Mouse (Mus musculus) midbrain, embryonic 11.5 days (tissue): ENCODE measurements around the gene Dscaml1. TPM values are rescaled to one million over a fixed set of nuclear protein-coding genes. Genes with fewer than 3 reads are reported as not detected.

Source experiments
- ATAC-seq: fragments of 200-750 bp; cut with Nextera tagmentation; 2 replicates; pipeline ENCODE4 v1.8.0; 2017; ENCODE audit warnings: moderate TSS enrichment, moderate library complexity; ENCODE audit not compliant: low FRiP score
- DNase-seq: peaks from one replicate; pipeline ENCODE4 v3.0.0; 2015; ENCODE audit warnings: low spot score; ENCODE audit errors: missing footprints
- H3K27ac ChIP-seq: fragments of 300-500 bp; sonication (generic); 2 replicates; pipeline ENCODE4 v1.5.1; 2014; ENCODE audit warnings: low read depth, low read length
- H3K27me3 ChIP-seq: fragments of 300-500 bp; sonication (generic); 2 replicates; pipeline ENCODE4 v1.6.1; 2014; ENCODE audit warnings: mild to moderate bottlenecking, low read length, moderate library complexity, mixed read lengths; ENCODE audit not compliant: control insufficient read depth, insufficient read depth
- H3K36me3 ChIP-seq: fragments of 300-500 bp; sonication (generic); 2 replicates; pipeline ENCODE4 v1.6.1; 2014; ENCODE audit warnings: mild to moderate bottlenecking, low read length, moderate library complexity, mixed read lengths; ENCODE audit not compliant: control insufficient read depth, insufficient read depth
- H3K4me1 ChIP-seq: fragments of 300-500 bp; sonication (generic); 2 replicates; pipeline ENCODE4 v1.6.1; 2014; ENCODE audit warnings: low read length; ENCODE audit not compliant: control insufficient read depth, insufficient read depth
- H3K4me2 ChIP-seq: fragments of 300-500 bp; sonication (generic); 2 replicates; pipeline ENCODE4 v1.6.1; 2014; ENCODE audit warnings: mild to moderate bottlenecking, moderate library complexity
- H3K4me3 ChIP-seq: fragments of 300-500 bp; sonication (generic); 2 replicates; pipeline ENCODE4 v1.5.1; 2014; ENCODE audit warnings: low read depth, low read length
- H3K9ac ChIP-seq: fragments of 300-500 bp; sonication (generic); 2 replicates; pipeline ENCODE4 v1.6.1; 2014; ENCODE audit warnings: low read length
- H3K9me3 ChIP-seq: fragments of 300-500 bp; sonication (generic); 2 replicates; pipeline ENCODE4 v1.6.1; 2016; ENCODE audit warnings: low read length; ENCODE audit not compliant: control insufficient read depth
- WGBS: fragments of 180-500 bp; shearing (Covaris S2); extraction: QIAGEN DNeasy Blood & Tissue Kit; methylation state at CpG from one replicate; pipeline ENCODE4 v1.1.7; 2014; 5-methylcytosine and 5-hydroxymethylcytosine counted together
- polyA plus RNA-seq: library from polyadenylated mRNA; unstranded; fragments of >200 nt; fragmentation: Nextera tagmentation; extraction: Ambion mirVana; gene quantifications from 2 replicates; pipeline ENCODE4 v1.2.1, GENCODE M21; 2014

Dscaml1 gene
- polyA plus RNA-seq, result 0.74 and 0.86 TPM in 2 replicates

GRCm38 (mm10) chr9:45426456-45426855, at the start of gene Dscaml1:
Gene Dscaml1, plus strand, starts transcription at chr9:45426628.
- peak; percentile 4 for DNase-seq
- Histone ChIP-seq H3K4me2 (no peak within 1 kb of the TSS), H3K27me3 (peaks cover 29% of the 10 kb centered on the region), H3K9ac (no peak within 1 kb of the TSS), H3K4me1 (peaks cover 9% of the 10 kb centered on the region), H3K36me3 (no peaks in the 10 kb centered on the region), H3K9me3 (no peaks in the 10 kb centered on the region), H3K4me3 (no peak within 1 kb of the TSS), H3K27ac (no peak within 1 kb of the TSS)
- no peak for ATAC-seq
- 84% methylated on average over 4 of the region's 4 CpGs for WGBS

- DNase-seq (no peak), ATAC-seq (no peak)
- no peak overlapping the region for H3K4me3 ChIP-seq
- no peaks in the 10 kb centered on the region for H3K27me3 ChIP-seq
- WGBS, result 91% methylated on average over 2 of the region's 2 CpGs
- H3K36me3 ChIP-seq, result no peaks in the 10 kb centered on the region
- no peaks in the 10 kb centered on the region for H3K9me3 ChIP-seq
- H3K4me2 ChIP-seq, result no peak overlapping the region
- H3K4me1 ChIP-seq, result peaks cover 6% of the 10 kb centered on the region
- H3K27ac ChIP-seq, result no peak overlapping the region
- H3K9ac ChIP-seq, result no peak overlapping the region
These were observed 49.5 kb upstream of the Dscaml1 start for GRCm38 (mm10) chr9:45376883-45377282.

GRCm38 (mm10) chr9:45380411-45381251, 45.8 kb upstream of the Dscaml1 start:
- H3K9me3 ChIP-seq, result no peaks in the 10 kb centered on the region
- WGBS, result 64% methylated on average over 10 of the region's 10 CpGs
- no peak for ATAC-seq
- H3K9ac ChIP-seq, result no peak overlapping the region
- no peaks in the 10 kb centered on the region for H3K36me3 ChIP-seq
- H3K4me1 ChIP-seq, result peaks cover 3% of the 10 kb centered on the region
- no peak overlapping the region; the same call in 1 of the 2 replicates for H3K27ac ChIP-seq
- no peak for DNase-seq
- no peaks in the 10 kb centered on the region for H3K27me3 ChIP-seq
- H3K4me2 ChIP-seq, result no peak overlapping the region
- H3K4me3 ChIP-seq, result no peak overlapping the region

- 84% methylated on average over 5 of the region's 5 CpGs for WGBS
- H3K36me3 ChIP-seq, result no peaks in the 10 kb centered on the region
- no peak overlapping the region for H3K27ac ChIP-seq
- no peak overlapping the region for H3K4me2 ChIP-seq
- H3K9ac ChIP-seq, result no peak overlapping the region
- ATAC-seq (no peak), DNase-seq (no peak)
- no peaks in the 10 kb centered on the region for H3K27me3 ChIP-seq
- H3K4me3 ChIP-seq, result no peak overlapping the region
- H3K9me3 ChIP-seq, result no peaks in the 10 kb centered on the region
- H3K4me1 ChIP-seq, result peaks cover 3% of the 10 kb centered on the region
These were observed 44.1 kb upstream of the Dscaml1 start for GRCm38 (mm10) chr9:45382336-45382735.

GRCm38 (mm10) chr9:45382834-45383233, 43.6 kb upstream of the Dscaml1 start:
- Histone ChIP-seq H3K9me3 (no peaks in the 10 kb centered on the region), H3K4me3 (no peak overlapping the region), H3K9ac (no peak overlapping the region), H3K4me1 (peaks cover 3% of the 10 kb centered on the region), H3K36me3 (no peaks in the 10 kb centered on the region), H3K27ac (no peak overlapping the region), H3K4me2 (no peak overlapping the region), H3K27me3 (no peaks in the 10 kb centered on the region)
- ATAC-seq (no peak), DNase-seq (no peak)
- WGBS, result 76% methylated on average over 5 of the region's 5 CpGs

- DNase-seq (no peak), ATAC-seq (no peak)
- H3K4me1 ChIP-seq, result peaks cover 3% of the 10 kb centered on the region; the same call in 1 of the 2 replicates
- H3K36me3 ChIP-seq, result no peaks in the 10 kb centered on the region
- H3K27me3 ChIP-seq, result no peaks in the 10 kb centered on the region
- H3K9me3 ChIP-seq, result no peaks in the 10 kb centered on the region
- WGBS, result 95% methylated on average over 6 of the region's 6 CpGs
- H3K27ac ChIP-seq, result no peak overlapping the region
- no peak overlapping the region for H3K4me2 ChIP-seq
- no peak overlapping the region for H3K9ac ChIP-seq
- no peak overlapping the region for H3K4me3 ChIP-seq
These were observed 42.5 kb upstream of the Dscaml1 start for GRCm38 (mm10) chr9:45383883-45384282.

- no peak overlapping the region for H3K4me2 ChIP-seq
- ATAC-seq (no peak), DNase-seq (no peak)
- no peaks in the 10 kb centered on the region for H3K4me1 ChIP-seq
- 86% methylated on average over 5 of the region's 5 CpGs for WGBS
- no peaks in the 10 kb centered on the region for H3K9me3 ChIP-seq
- H3K9ac ChIP-seq, result no peak overlapping the region
- no peak overlapping the region for H3K4me3 ChIP-seq
- no peaks in the 10 kb centered on the region for H3K36me3 ChIP-seq
- H3K27me3 ChIP-seq, result no peaks in the 10 kb centered on the region
- H3K27ac ChIP-seq, result no peak overlapping the region
These were observed 39.7 kb upstream of the Dscaml1 start for GRCm38 (mm10) chr9:45386698-45387097.

GRCm38 (mm10) chr9:45388385-45388994, 37.9 kb upstream of the Dscaml1 start:
- Histone ChIP-seq H3K9ac (no peak overlapping the region), H3K4me3 (no peak overlapping the region), H3K27me3 (no peaks in the 10 kb centered on the region), H3K36me3 (peaks cover 1% of the 10 kb centered on the region; the same call in 1 of the 2 replicates), H3K4me2 (no peak overlapping the region), H3K9me3 (no peaks in the 10 kb centered on the region), H3K4me1 (no peaks in the 10 kb centered on the region), H3K27ac (no peak overlapping the region)
- DNase-seq (peak; percentile 99), ATAC-seq (peak; percentile 75)
- WGBS, result 48% methylated on average over 12 of the region's 12 CpGs

- 87% methylated on average over 8 of the region's 8 CpGs for WGBS
- no peak for ATAC-seq
These were observed 36.8 kb upstream of the Dscaml1 start for GRCm38 (mm10) chr9:45389596-45389995.

More at GRCm38 (mm10) chr9:45389596-45389995, 36.8 kb upstream of the Dscaml1 start:
- H3K4me1 ChIP-seq, result no peaks in the 10 kb centered on the region
- H3K4me2 ChIP-seq, result no peak overlapping the region
- H3K36me3 ChIP-seq, result peaks cover 4% of the 10 kb centered on the region; the same call in 1 of the 2 replicates
- DNase-seq, result no peak
- H3K9ac ChIP-seq, result no peak overlapping the region
- no peak overlapping the region for H3K4me3 ChIP-seq
- H3K9me3 ChIP-seq, result no peaks in the 10 kb centered on the region
- no peaks in the 10 kb centered on the region for H3K27me3 ChIP-seq
- H3K27ac ChIP-seq, result no peak overlapping the region
